Mouse (Mus musculus) brown adipose tissue, adult 24 weeks (tissue): ENCODE data around the gene Celsr1. TPM values are rescaled to one million over a fixed set of nuclear protein-coding genes. Genes with fewer than 3 reads are reported as not detected.
A peak's percentile ranks its signal among the peaks of the same experiment; 100 is the strongest.
"Not testable (repeated sequence)": the region's sequence is repeated elsewhere in the genome, so short reads cannot be mapped to it uniquely, and the experiment has no call there.

Experiments used
- H3K27ac ChIP-seq: fragments of 200-500 bp; replicated peaks from 2 replicates; pipeline ENCODE4 v1.5.1; 2012; ENCODE audit warnings: low read depth, mild to moderate bottlenecking, low read length
- H3K4me1 ChIP-seq: fragments of 200-500 bp; 2 replicates; pipeline ENCODE4 v1.6.1; 2012; ENCODE audit warnings: low read length, mixed read lengths; ENCODE audit not compliant: control insufficient read depth, insufficient read depth, insufficient read length
- H3K4me3 ChIP-seq: fragments of 200-500 bp; 2 replicates; pipeline ENCODE4 v1.5.1; 2012; ENCODE audit warnings: low read depth, mild to moderate bottlenecking, low read length, moderate library complexity; ENCODE audit not compliant: insufficient read depth
- polyA plus RNA-seq: library from polyadenylated mRNA; stranded (reverse); fragments of >200 nt; gene quantifications from 2 replicates; pipeline ENCODE4 v1.2.4, GENCODE M21; 2012; ENCODE audit not compliant: missing spikeins, insufficient read depth, insufficient read length

The Celsr1 gene
- polyA plus RNA-seq, 1 experiment = 0.20 TPM

GRCm38 (mm10) chr15:85897113-85897512 lies 136.5 kb downstream of the Celsr1 start:
- Histone ChIP-seq H3K4me1 (no peaks in the 10 kb centered on the region), H3K27ac (no peak overlapping the region), H3K4me3 (no peak overlapping the region)

GRCm38 (mm10) chr15:85896284-85896683 lies 137.3 kb downstream of the Celsr1 start:
- Histone ChIP-seq H3K4me3 (no peak overlapping the region), H3K4me1 (no peaks in the 10 kb centered on the region), H3K27ac (no peak overlapping the region)

- H3K4me3 ChIP-seq = no peak overlapping the region
These were observed 139.7 kb downstream of the Celsr1 start for GRCm38 (mm10) chr15:85893871-85894270.

GRCm38 (mm10) chr15:85892498-85893118 lies 141.0 kb downstream of the Celsr1 start:
- no peaks in the 10 kb centered on the region for H3K4me1 ChIP-seq
- no peak overlapping the region for H3K4me3 ChIP-seq
- no peak overlapping the region for H3K27ac ChIP-seq

More at GRCm38 (mm10) chr15:85893871-85894270, 139.7 kb downstream of the Celsr1 start:
- Histone ChIP-seq H3K4me1 (no peaks in the 10 kb centered on the region), H3K27ac (no peak overlapping the region)

- Histone ChIP-seq H3K4me3 (no peak overlapping the region), H3K4me1 (no peaks in the 10 kb centered on the region), H3K27ac (no peak overlapping the region)
These were observed 141.6 kb downstream of the Celsr1 start for GRCm38 (mm10) chr15:85891971-85892370.

- no peaks in the 10 kb centered on the region for H3K4me1 ChIP-seq
- H3K4me3 ChIP-seq = no peak overlapping the region
- no peak overlapping the region for H3K27ac ChIP-seq
These were observed 144.3 kb downstream of the Celsr1 start for GRCm38 (mm10) chr15:85889235-85889634.

GRCm38 (mm10) chr15:85885606-85886005 lies 148.0 kb downstream of the Celsr1 start:
- H3K4me3 ChIP-seq = no peak overlapping the region
- H3K4me1 ChIP-seq = no peaks in the 10 kb centered on the region
- no peak overlapping the region for H3K27ac ChIP-seq

- Histone ChIP-seq H3K4me3 (peak overlapping the region; percentile 86), H3K4me1 (no peaks in the 10 kb centered on the region), H3K27ac (peak overlapping the region; percentile 71)
These were observed 154.1 kb downstream of the Celsr1 start for GRCm38 (mm10) chr15:85879498-85879895.

- Histone ChIP-seq H3K4me3 (peak within 1 kb of the TSS; percentile 86), H3K4me1 (no peaks in the 10 kb centered on the region), H3K27ac (peak within 1 kb of the TSS; percentile 71)
These were observed 154.6 kb downstream of the Celsr1 start, which contains the start of gene Trmu for GRCm38 (mm10) chr15:85878848-85879497. Gene Trmu, plus strand, starts transcription at chr15:85879312.

- H3K4me1 ChIP-seq = no peaks in the 10 kb centered on the region
- H3K27ac ChIP-seq = no peak overlapping the region
- no peak overlapping the region for H3K4me3 ChIP-seq
These were observed 156.2 kb downstream of the Celsr1 start for GRCm38 (mm10) chr15:85877336-85877735.

GRCm38 (mm10) chr15:85867696-85868095 lies 165.9 kb downstream of the Celsr1 start:
- Histone ChIP-seq H3K27ac (no peak overlapping the region), H3K4me3 (no peak overlapping the region), H3K4me1 (no peaks in the 10 kb centered on the region)

- H3K27ac ChIP-seq, H3K4me3 ChIP-seq, H3K4me1 ChIP-seq: not testable (repeated sequence)
These were observed 167.7 kb downstream of the Celsr1 start for GRCm38 (mm10) chr15:85865913-85866312.

- H3K27ac ChIP-seq = no peak within 1 kb of the TSS
- H3K4me1 ChIP-seq = no peaks in the 10 kb centered on the region
- peak within 1 kb of the TSS; percentile 68 for H3K4me3 ChIP-seq
These were observed 174.0 kb downstream of the Celsr1 start, which contains the start of gene Gtse1 for GRCm38 (mm10) chr15:85859490-85860031. Gene Gtse1, plus strand, starts transcription at chr15:85859745.

- H3K4me1 ChIP-seq = no peaks in the 10 kb centered on the region
- H3K27ac ChIP-seq = no peak overlapping the region
- peak overlapping the region; percentile 66 for H3K4me3 ChIP-seq
These were observed 174.5 kb downstream of the Celsr1 start for GRCm38 (mm10) chr15:85858980-85859489.

- Histone ChIP-seq H3K4me3 (no peak overlapping the region), H3K27ac (no peak overlapping the region)
These were observed 181.8 kb downstream of the Celsr1 start for GRCm38 (mm10) chr15:85851656-85852392.

More at GRCm38 (mm10) chr15:85851656-85852392, 181.8 kb downstream of the Celsr1 start:
- H3K4me1 ChIP-seq = no peaks in the 10 kb centered on the region
